Comparison of ENCODE assay signal across 8 mouse cellular contexts in the genomic region with DNA sequence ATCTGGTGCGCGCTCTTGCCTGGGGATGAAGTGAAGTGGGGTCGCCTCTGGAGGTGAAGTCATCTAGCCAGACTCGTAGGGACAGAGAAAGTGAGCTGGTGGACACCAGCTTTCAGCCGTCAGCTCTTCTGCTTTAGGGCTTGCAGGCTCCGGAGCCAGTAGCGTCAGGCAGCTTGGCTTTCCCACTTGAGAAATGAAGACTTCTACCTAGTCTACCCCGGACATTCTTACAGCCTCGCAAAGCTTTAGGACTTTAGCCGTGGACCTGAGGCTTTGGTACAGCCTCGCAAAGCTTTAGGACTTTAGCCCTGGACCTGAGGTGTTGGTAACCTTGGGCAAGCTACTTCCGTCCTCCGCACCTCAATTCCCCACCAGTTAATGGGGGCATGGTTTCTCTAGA. TPM values are rescaled to one million over a fixed set of nuclear protein-coding genes. Genes with fewer than 3 reads are reported as not detected.
DNase-seq lines count a peak whose midpoint lies in the region; ATAC-seq lines count a peak whose summit lies in the region.

No protein-coding gene starts in this region.

- 5% methylated on average over 13 of the region's 13 CpGs for WGBS in heart, embryonic 13.5 days
- 1% methylated on average over 13 of the region's 13 CpGs for WGBS in intestine, embryonic 16.5 days
- WGBS in midbrain, embryonic 11.5 days, result 2% methylated on average over 13 of the region's 13 CpGs

- peaks cover 53% of the 10 kb centered on the region for H3K4me1 ChIP-seq in heart, embryonic 13.5 days
- H3K4me1 ChIP-seq in brown adipose tissue, adult 24 weeks (ENCODE audit: control insufficient read depth, insufficient read depth, insufficient read length, low read length), result peaks cover 9% of the 10 kb centered on the region; the same call in 1 of the 2 replicates
- H3K4me1 ChIP-seq in intestine, embryonic 16.5 days (ENCODE audit: control insufficient read depth, insufficient read depth, low read length), result peaks cover 20% of the 10 kb centered on the region
- peaks cover 5% of the 10 kb centered on the region; the same call in 1 of the 2 replicates for H3K4me1 ChIP-seq in midbrain, embryonic 11.5 days (ENCODE audit: control insufficient read depth, insufficient read depth, low read length)

- no peak for DNase-seq in heart, postnatal 10 days
- peak; percentile 91 for DNase-seq in midbrain, embryonic 11.5 days (ENCODE audit: low spot score, missing footprints)
- DNase-seq in left cerebral cortex, adult 8-10 months (ENCODE audit: low spot score in 2 of 2), result no peak
- no peak for DNase-seq in right cerebral cortex, postnatal 14 days

- ATAC-seq in heart, embryonic 13.5 days (ENCODE audit: extremely low read depth, insufficient number of reproducible peaks, low FRiP score, low TSS enrichment), result no peak
- ATAC-seq in intestine, embryonic 16.5 days, result peak; percentile 29
- peak; percentile 28 for ATAC-seq in midbrain, embryonic 11.5 days (ENCODE audit: low FRiP score)
- ATAC-seq in megakaryocyte-erythroid progenitor cell, adult 5-6 weeks (replicated peaks; ENCODE audit: low FRiP score, low TSS enrichment, poor library complexity, severe bottlenecking), result no peak

- peak overlapping the region; percentile 94 for H3K4me2 ChIP-seq in heart, embryonic 13.5 days
- H3K4me2 ChIP-seq in intestine, embryonic 16.5 days (ENCODE audit: low read depth, low read length), result peak overlapping the region; percentile 89
- H3K4me2 ChIP-seq in midbrain, embryonic 11.5 days, result peak overlapping the region; percentile 96

- intact Hi-C loops in heart, postnatal 10 days (cut with DNase I), result loop anchor here (5.0 kb wide), 1 partner anchor 36 kb away; no protein-coding TSS in a partner anchor

- 0 out of 2 replicates have a peak, but pooled peaks cover 2% of the 10 kb centered on the region for H3K36me3 ChIP-seq in heart, embryonic 13.5 days
- H3K36me3 ChIP-seq in intestine, embryonic 16.5 days (ENCODE audit: control insufficient read depth, insufficient read depth, low read length), result peaks cover 9% of the 10 kb centered on the region; the same call in 1 of the 2 replicates
- H3K36me3 ChIP-seq in midbrain, embryonic 11.5 days (ENCODE audit: control insufficient read depth, insufficient read depth, low read length), result no peaks in the 10 kb centered on the region

- peak overlapping the region; percentile 79 for H3K9ac ChIP-seq in heart, embryonic 13.5 days
- H3K9ac ChIP-seq in intestine, embryonic 16.5 days (ENCODE audit: low read depth, low read length), result peak overlapping the region; percentile 72
- peak overlapping the region; percentile 59 for H3K9ac ChIP-seq in midbrain, embryonic 11.5 days (ENCODE audit: low read length)

- H3K9me3 ChIP-seq in heart, embryonic 13.5 days, result no peaks in the 10 kb centered on the region
- H3K9me3 ChIP-seq in intestine, embryonic 16.5 days (ENCODE audit: control insufficient read depth, low read length), result no peaks in the 10 kb centered on the region
- no peaks in the 10 kb centered on the region for H3K9me3 ChIP-seq in midbrain, embryonic 11.5 days (ENCODE audit: control insufficient read depth, low read length)

- H3K27me3 ChIP-seq in heart, embryonic 13.5 days (replicated peaks), result peaks cover 53% of the 10 kb centered on the region
- H3K27me3 ChIP-seq in intestine, embryonic 16.5 days (replicated peaks; ENCODE audit: control insufficient read depth, insufficient read depth, low read length), result no peaks in the 10 kb centered on the region
- peaks cover 8% of the 10 kb centered on the region for H3K27me3 ChIP-seq in midbrain, embryonic 11.5 days (ENCODE audit: control insufficient read depth, insufficient read depth, low read length)

- H3K27ac ChIP-seq in heart, embryonic 13.5 days (replicated peaks), result no peak overlapping the region
- no peak overlapping the region for H3K27ac ChIP-seq in brown adipose tissue, adult 24 weeks (replicated peaks; ENCODE audit: low read depth, low read length)
- H3K27ac ChIP-seq in intestine, embryonic 16.5 days (ENCODE audit: low read length), result peak overlapping the region; percentile 55; the same call in 1 of the 2 replicates
- H3K27ac ChIP-seq in midbrain, embryonic 11.5 days (ENCODE audit: low read depth, low read length), result no peak overlapping the region

- H3K4me3 ChIP-seq in heart, embryonic 13.5 days, result peak overlapping the region; percentile 64
- peak overlapping the region; percentile 72 for H3K4me3 ChIP-seq in brown adipose tissue, adult 24 weeks (ENCODE audit: insufficient read depth, low read depth, low read length)
- peak overlapping the region; percentile 64 for H3K4me3 ChIP-seq in intestine, embryonic 16.5 days (ENCODE audit: low read length)
- peak overlapping the region; percentile 48 for H3K4me3 ChIP-seq in midbrain, embryonic 11.5 days (ENCODE audit: low read depth, low read length)

RNA-seq across cellular contexts. Expression of a gene that starts 0.4 kb away (rescaled TPM):
- 25.6 and 26.3 TPM in 2 replicates for polyA plus RNA-seq in heart, embryonic 13.5 days (2015; fragmentation: Nextera tagmentation; extraction: Ambion mirVana)
- 10 to 100 TPM; 49.4 to 50.7 TPM for total RNA-seq in heart, postnatal 10 days (2021)
- polyA plus RNA-seq in brown adipose tissue, adult 24 weeks (2012; ENCODE audit: insufficient read depth, insufficient read length, missing spikeins), result 23.3 and 25.6 TPM in 2 replicates
- 60.9 and 61.8 TPM in 2 replicates for polyA plus RNA-seq in intestine, embryonic 16.5 days (2015; fragmentation: Nextera tagmentation; extraction: Ambion mirVana)
- polyA plus RNA-seq in midbrain, embryonic 11.5 days (2014; fragmentation: Nextera tagmentation; extraction: Ambion mirVana), result 10.8 and 11.2 TPM in 2 replicates
- total RNA-seq in left cerebral cortex, adult 8-10 months (2022), result 10 to 100 TPM; 19.6 to 32.5 (median 25.3) TPM
- total RNA-seq in megakaryocyte-erythroid progenitor cell, adult 5-6 weeks (2014; fragmentation: Nextera tagmentation), result 68.9 and 88.4 TPM in 2 replicates
- 20.1 and 31.0 TPM in 2 replicates for total RNA-seq in megakaryocyte-erythroid progenitor cell, adult 5-6 weeks (2017)

RNA-seq across cellular contexts. Expression of a gene that starts 31.4 kb away (rescaled TPM):
- polyA plus RNA-seq in heart, embryonic 13.5 days (2015; fragmentation: Nextera tagmentation; extraction: Ambion mirVana), result 32.9 and 35.4 TPM in 2 replicates
- total RNA-seq in heart, postnatal 10 days (2021), result 10 to 100 TPM; 22.1 to 32.3 TPM
- polyA plus RNA-seq in brown adipose tissue, adult 24 weeks (2012; ENCODE audit: insufficient read depth, insufficient read length, missing spikeins), result 36.6 and 41.4 TPM in 2 replicates
- 101 and 106 TPM in 2 replicates for polyA plus RNA-seq in intestine, embryonic 16.5 days (2015; fragmentation: Nextera tagmentation; extraction: Ambion mirVana)
- polyA plus RNA-seq in midbrain, embryonic 11.5 days (2014; fragmentation: Nextera tagmentation; extraction: Ambion mirVana), result 5.3 and 5.7 TPM in 2 replicates
- total RNA-seq in left cerebral cortex, adult 8-10 months (2022), result 10 to 100 TPM; 90.3 to 98.6 (median 92.0) TPM
- 257 and 310 TPM in 2 replicates for total RNA-seq in megakaryocyte-erythroid progenitor cell, adult 5-6 weeks (2014; fragmentation: Nextera tagmentation)
- 103 and 198 TPM in 2 replicates for total RNA-seq in megakaryocyte-erythroid progenitor cell, adult 5-6 weeks (2017)

RNA-seq across cellular contexts. Expression of a gene that starts 46.3 kb away (rescaled TPM):
- polyA plus RNA-seq in heart, embryonic 13.5 days (2015; fragmentation: Nextera tagmentation; extraction: Ambion mirVana), result 23.0 and 28.0 TPM in 2 replicates
- total RNA-seq in heart, postnatal 10 days (2021), result 10 to 100 TPM; 11.4 to 13.7 TPM
- 2.9 and 7.5 TPM in 2 replicates for polyA plus RNA-seq in brown adipose tissue, adult 24 weeks (2012; ENCODE audit: insufficient read depth, insufficient read length, missing spikeins)
- 13.4 and 17.3 TPM in 2 replicates for polyA plus RNA-seq in intestine, embryonic 16.5 days (2015; fragmentation: Nextera tagmentation; extraction: Ambion mirVana)
- polyA plus RNA-seq in midbrain, embryonic 11.5 days (2014; fragmentation: Nextera tagmentation; extraction: Ambion mirVana), result 8.5 and 14.8 TPM in 2 replicates
- 10 to 100 TPM; 46.0 to 66.1 (median 57.3) TPM for total RNA-seq in left cerebral cortex, adult 8-10 months (2022)
- total RNA-seq in megakaryocyte-erythroid progenitor cell, adult 5-6 weeks (2014; fragmentation: Nextera tagmentation), result 6.1 and 15.3 TPM in 2 replicates
- total RNA-seq in megakaryocyte-erythroid progenitor cell, adult 5-6 weeks (2017), result 0.70 and 1.6 TPM in 2 replicates

Comparison
In these comparisons a context has a peak if more than half of its experiments do, and no peak if none do; other contexts are left out.
1. ATAC-seq: peak in intestine, embryonic 16.5 days (single experiment) and midbrain, embryonic 11.5 days (single experiment); none in heart, embryonic 13.5 days (single experiment) and megakaryocyte-erythroid progenitor cell, adult 5-6 weeks (single experiment).
2. Peak in every context shown above with its lines, with median percentiles within 50 percentile points of each other: H3K4me2 ChIP-seq, H3K4me3 ChIP-seq and H3K9ac ChIP-seq.